Mouse (Mus musculus) G1E (cell line): ENCODE measurements around the gene Nptxr. TPM values are rescaled to one million over a fixed set of nuclear protein-coding genes. Genes with fewer than 3 reads are reported as not detected.

ENCODE experiments used
- ATAC-seq: 2 replicates; pipeline ENCODE4 v1.8.0; 2016; ENCODE audit warnings: mild to moderate bottlenecking; ENCODE audit not compliant: insufficient number of reproducible peaks, poor library complexity, low FRiP score, severe bottlenecking; ENCODE audit errors: extremely low read depth
- DNase-seq: peaks from one replicate; pipeline ENCODE4 v3.0.0; 2012; ENCODE audit warnings: low spot score
- H3K27me3 ChIP-seq: 2 replicates; pipeline ENCODE4 v1.6.1; 2012; ENCODE audit warnings: mild to moderate bottlenecking, low read length, inconsistent platforms; ENCODE audit not compliant: insufficient read depth
- H3K36me3 ChIP-seq: replicated peaks from 2 replicates; pipeline ENCODE3; 2012; ENCODE audit warnings: mild to moderate bottlenecking, inconsistent platforms
- H3K4me1 ChIP-seq: 2 replicates; pipeline ENCODE4 v1.6.1; 2012; ENCODE audit warnings: low read depth, low read length, inconsistent platforms, mixed read lengths; ENCODE audit not compliant: insufficient read depth
- H3K4me3 ChIP-seq: 2 replicates; pipeline ENCODE4 v1.5.1; 2012; ENCODE audit warnings: low read depth, mild to moderate bottlenecking, inconsistent platforms, low read length, moderate library complexity, mixed read lengths
- H3K9me3 ChIP-seq: replicated peaks from 2 replicates; pipeline ENCODE4 v1.6.1; 2012; ENCODE audit warnings: inconsistent platforms
- CTCF ChIP-seq: IDR thresholded peaks from 2 replicates; pipeline ENCODE4 v1.5.1; 2012; ENCODE audit warnings: low read depth, low read length, inconsistent platforms, mixed read lengths
- GATA1 ChIP-seq: IDR thresholded peaks from 2 replicates; pipeline ENCODE4 v1.6.1; 2012; ENCODE audit warnings: borderline replicate concordance, low read length, inconsistent platforms, mixed read lengths
- GATA2 ChIP-seq: IDR thresholded peaks from 2 replicates; pipeline ENCODE4 v1.6.1; 2012; ENCODE audit warnings: low read depth, low read length, inconsistent platforms, borderline replicate concordance
- POLR2AphosphoS5 ChIP-seq: IDR thresholded peaks from 2 replicates; pipeline ENCODE4 v1.6.1; 2012; ENCODE audit warnings: low read depth, low read length, inconsistent platforms; ENCODE audit not compliant: insufficient replicate concordance
- TAL1 ChIP-seq: conservative IDR thresholded peaks from 2 replicates; pipeline ENCODE4 v1.6.1; 2012; ENCODE audit warnings: low read depth, low read length, inconsistent platforms, mixed read lengths
- polyA plus RNA-seq: library from polyadenylated mRNA; stranded (reverse); fragments of >175 nt; gene quantifications from 2 replicates; pipeline ENCODE4 v1.2.3, GENCODE M21; 2012
- total RNA-seq, 2 experiments: library from RNA; stranded (forward) in 1 of 2; stranded (reverse) in 1 of 2; fragments of 200-1000 nt in 1 of 2; fragments of >200 nt in 1 of 2; fragmentation: Nextera tagmentation in 1 of 2; gene quantifications; 2 replicates each; pipeline ENCODE4 v1.2.3; 2014 to 2017

Nptxr gene
- total and polyA plus RNA-seq, 3 experiments, result 0.01 to 0.05 TPM; not detected in 1

GRCm38 (mm10) chr15:79787815-79788214, 16.8 kb downstream of the Nptxr start:
- Histone ChIP-seq H3K4me1 (no peaks in the 10 kb centered on the region), H3K9me3 (no peaks in the 10 kb centered on the region), H3K4me3 (no peak overlapping the region), H3K36me3 (no peaks in the 10 kb centered on the region), H3K27me3 (peaks cover 24% of the 10 kb centered on the region)
- no peak for DNase-seq
- ATAC-seq, result no peak
- TF ChIP-seq GATA1, result no peak
- TF ChIP-seq CTCF, result no peak
- no peak for TF ChIP-seq GATA2
- TF ChIP-seq TAL1, result no peak
- TF ChIP-seq POLR2AphosphoS5, result no peak

- no peaks in the 10 kb centered on the region for H3K9me3 ChIP-seq
- DNase-seq (no peak), ATAC-seq (no peak)
- H3K27me3 ChIP-seq, result peaks cover 28% of the 10 kb centered on the region
- no peaks in the 10 kb centered on the region for H3K4me1 ChIP-seq
- H3K36me3 ChIP-seq, result no peaks in the 10 kb centered on the region
- no peak for TF ChIP-seq GATA2
- no peak for TF ChIP-seq TAL1
- no peak for TF ChIP-seq CTCF
- no peak for TF ChIP-seq POLR2AphosphoS5
- TF ChIP-seq GATA1, result no peak
- no peak overlapping the region for H3K4me3 ChIP-seq
These were observed 19.5 kb downstream of the Nptxr start for GRCm38 (mm10) chr15:79785056-79785455.

GRCm38 (mm10) chr15:79777749-79778148, 26.8 kb downstream of the Nptxr start, which contains the start of gene Dnal4:
TSS of gene Dnal4 (minus strand) at chr15:79777849.
- ATAC-seq, result no peak

GRCm38 (mm10) chr15:79775662-79776061, 28.9 kb downstream of the Nptxr start:
- peaks cover 13% of the 10 kb centered on the region for H3K36me3 ChIP-seq
- H3K9me3 ChIP-seq, result no peaks in the 10 kb centered on the region
- H3K27me3 ChIP-seq, result peaks cover 10% of the 10 kb centered on the region
- H3K4me1 ChIP-seq, result peaks cover 28% of the 10 kb centered on the region
- no peak for DNase-seq
- H3K4me3 ChIP-seq, result no peak overlapping the region
- TF ChIP-seq POLR2AphosphoS5, result no peak
- no peak for TF ChIP-seq GATA2
- no peak for TF ChIP-seq CTCF
- TF ChIP-seq GATA1, result no peak
- no peak for TF ChIP-seq TAL1
- no peak for ATAC-seq

More at GRCm38 (mm10) chr15:79777749-79778148, 26.8 kb downstream of the Nptxr start, which contains the start of gene Dnal4:
- H3K9me3 ChIP-seq, result no peaks in the 10 kb centered on the region
- no peak for DNase-seq
- peaks cover 26% of the 10 kb centered on the region for H3K4me1 ChIP-seq
- peaks cover under 1% of the 10 kb centered on the region for H3K36me3 ChIP-seq
- H3K4me3 ChIP-seq, result no peak within 1 kb of the TSS
- TF ChIP-seq TAL1 (no peak), POLR2AphosphoS5 (no peak), CTCF (no peak), GATA1 (no peak), GATA2 (no peak)
- peaks cover 16% of the 10 kb centered on the region for H3K27me3 ChIP-seq

- no peak for TF ChIP-seq CTCF
- no peak for TF ChIP-seq TAL1
- no peak for TF ChIP-seq GATA2
- TF ChIP-seq GATA1, result no peak
- no peak for TF ChIP-seq POLR2AphosphoS5
- peaks cover 20% of the 10 kb centered on the region for H3K36me3 ChIP-seq
- H3K9me3 ChIP-seq, result no peaks in the 10 kb centered on the region
- peaks cover 10% of the 10 kb centered on the region for H3K27me3 ChIP-seq
- ATAC-seq (peak; percentile 97), DNase-seq (peak; percentile 99)
- H3K4me1 ChIP-seq, result peaks cover 28% of the 10 kb centered on the region
- H3K4me3 ChIP-seq, result peak overlapping the region; percentile 88
These were observed 30.2 kb downstream of the Nptxr start for GRCm38 (mm10) chr15:79774117-79775027.

- no peak for TF ChIP-seq GATA2
- no peak for TF ChIP-seq TAL1
- peaks cover 32% of the 10 kb centered on the region for H3K36me3 ChIP-seq
These were observed 33.8 kb downstream of the Nptxr start for GRCm38 (mm10) chr15:79770629-79771240.

More at GRCm38 (mm10) chr15:79770629-79771240, 33.8 kb downstream of the Nptxr start:
- Histone ChIP-seq H3K9me3 (no peaks in the 10 kb centered on the region), H3K4me3 (no peak overlapping the region), H3K27me3 (0 out of 2 replicates have a peak, but pooled peaks cover under 1% of the 10 kb centered on the region), H3K4me1 (peaks cover 32% of the 10 kb centered on the region)
- ATAC-seq, result no peak
- no peak for DNase-seq
